Mouse (Mus musculus): ENCODE results near the gene Zfp428. TPM values are rescaled to one million over a fixed set of nuclear protein-coding genes. Genes with fewer than 3 reads are reported as not detected.

Zfp428 gene
- total and polyA plus RNA-seq, 3 experiments = 11.1 to 20.4 (median 15.1) TPM

DNA sequence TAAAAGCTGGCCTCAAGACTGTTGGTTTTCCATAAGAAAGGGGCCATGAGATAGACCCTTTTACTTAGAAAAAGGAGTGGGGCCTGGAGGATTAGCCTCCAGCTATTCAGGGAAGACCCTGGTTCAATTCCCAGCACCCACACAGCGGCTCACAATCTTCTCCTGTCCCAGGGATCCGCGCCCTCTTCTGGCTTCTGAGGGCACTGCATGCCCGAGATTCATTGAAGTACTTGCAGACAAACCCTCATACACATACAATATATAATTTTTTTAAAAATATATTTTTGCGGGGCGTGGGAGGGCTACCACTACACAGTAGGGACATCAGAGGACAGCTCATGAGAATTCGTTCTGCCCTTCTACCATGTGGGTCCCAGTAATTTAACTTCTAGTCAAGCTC, 5.9 kb upstream of the Zfp428 start:
- dilution Hi-C loops (cut with MboI; ENCODE audit: extremely low pct_ligation_motif_present, extremely low pct_unique_long_range_greater_than_20kb, low sequenced_read_pairs) = no loop called here
- no peak for DNase-seq (ENCODE audit: extremely low read depth)
- Histone ChIP-seq H3K4me3 (replicated peaks in 1 of 3; ENCODE audit: low read depth in 2 of 3, low read length in 2 of 3, poor library complexity in 1 of 3) (no peak overlapping the region), H3K9ac (ENCODE audit: insufficient read depth, low read depth) (no peak overlapping the region), H3K4me2 (ENCODE audit: insufficient read depth, low read depth, poor library complexity, severe bottlenecking) (no peak overlapping the region), H3K36me3 (replicated peaks in 1 of 2; ENCODE audit: control insufficient read depth in 1 of 2, insufficient read depth in 1 of 2, low read length in 1 of 2) (peaks cover 0 to 2% of the 10 kb centered on the region in 2 experiments), H3K27ac (ENCODE audit: insufficient read depth, low read depth) (no peak overlapping the region), H3K9me3 (replicated peaks; ENCODE audit: low read length) (peaks cover 10% of the 10 kb centered on the region), H3K79me2 (replicated peaks; ENCODE audit: control insufficient read depth, extremely low read depth, insufficient read depth, poor library complexity, severe bottlenecking) (no peaks in the 10 kb centered on the region), H3K4me1 (ENCODE audit: control insufficient read depth in 1 of 2, insufficient read depth in 2 of 2) (peaks cover 0 to 21% of the 10 kb centered on the region in 2 experiments; a peak in 2 of 4 replicates), H3K27me3 (replicated peaks) (peaks cover 9% of the 10 kb centered on the region)
- TF ChIP-seq CHD1 (IDR thresholded peaks at IDR 0.05; ENCODE audit: low read depth, low read length) (no peak), MYC (IDR thresholded peaks at IDR 0.05; ENCODE audit: low read depth, low read length) (no peak), MAFK (IDR thresholded peaks at IDR 0.05; ENCODE audit: insufficient replicate concordance, low read length) (no peak), BHLHE40 (IDR thresholded peaks at IDR 0.05; ENCODE audit: low read depth, low read length) (no peak), CTCF (conservative IDR thresholded peaks at IDR 0.05 in 1 of 2, IDR thresholded peaks at IDR 0.05 in 1 of 2; ENCODE audit: low read depth in 2 of 2, low read length in 2 of 2) (peak in 1 of 2 experiments; percentile 32; a peak in 2 of 4 replicates), PAX5 (IDR thresholded peaks at IDR 0.05; ENCODE audit: low read length) (no peak), SMC3 (IDR thresholded peaks at IDR 0.05; ENCODE audit: low read depth, low read length) (0 out of 2 replicates have a peak, but pooled peaks have one; percentile 4), HCFC1 (IDR thresholded peaks at IDR 0.05; ENCODE audit: low read depth, low read length) (no peak), ZNF384 (IDR thresholded peaks at IDR 0.05; ENCODE audit: low read depth, low read length) (no peak), POLR2AphosphoS2 (IDR thresholded peaks at IDR 0.05; ENCODE audit: low read depth, low read length) (no peak)
- in situ Hi-C loops (cut with MboI; ENCODE audit: low pct_ligation_motif_present, low pct_unique_long_range_greater_than_20kb, low sequenced_read_pairs) = no loop called here

DNA sequence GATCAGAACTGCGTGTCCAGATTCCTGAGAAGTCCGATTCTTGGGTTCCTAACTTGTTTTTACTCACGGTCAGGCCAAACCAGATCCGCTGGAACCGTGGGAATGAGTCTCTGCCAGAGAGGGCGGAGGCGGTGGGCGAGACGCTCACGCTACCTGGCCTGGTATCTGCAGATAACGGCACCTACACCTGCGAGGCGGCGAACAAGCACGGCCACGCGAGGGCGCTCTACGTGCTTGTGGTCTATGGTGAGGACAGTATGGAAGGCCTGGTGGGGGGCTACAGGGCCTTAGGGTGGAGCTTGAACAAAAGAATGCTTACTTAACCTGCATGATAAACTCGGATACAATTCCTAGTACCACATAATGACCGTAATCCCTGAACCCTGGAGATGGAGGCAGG, 5.3 kb upstream of the Zfp428 start:
- TF ChIP-seq MAZ (IDR thresholded peaks at IDR 0.05; ENCODE audit: low read depth, low read length) = no peak
- TF ChIP-seq ZMIZ1 (IDR thresholded peaks at IDR 0.05; ENCODE audit: low read depth, low read length) = no peak
- no peak for TF ChIP-seq SMC3 (IDR thresholded peaks at IDR 0.05; ENCODE audit: low read depth, low read length)
- no peak for TF ChIP-seq HCFC1 (IDR thresholded peaks at IDR 0.05; ENCODE audit: low read depth, low read length)
- no peak for TF ChIP-seq SIN3A (IDR thresholded peaks at IDR 0.05; ENCODE audit: low read length)
- TF ChIP-seq POLR2A (IDR thresholded peaks at IDR 0.05; ENCODE audit: low read depth, low read length) = no peak
- no peak for TF ChIP-seq ELF1 (IDR thresholded peaks at IDR 0.05; ENCODE audit: low read depth, low read length)
- TF ChIP-seq NRF1 (IDR thresholded peaks at IDR 0.05; ENCODE audit: low read depth, low read length) = no peak
- no peak for TF ChIP-seq POLR2AphosphoS2 (IDR thresholded peaks at IDR 0.05; ENCODE audit: low read depth, low read length)
- no peak for TF ChIP-seq MYC (IDR thresholded peaks at IDR 0.05; ENCODE audit: low read depth, low read length)
- TF ChIP-seq JUND (conservative IDR thresholded peaks at IDR 0.05; ENCODE audit: low read depth, low read length) = no peak
- no peak for TF ChIP-seq CHD2 (IDR thresholded peaks at IDR 0.05; ENCODE audit: low read length)
- TF ChIP-seq CHD1 (IDR thresholded peaks at IDR 0.05; ENCODE audit: low read depth, low read length) = no peak
- no peak for TF ChIP-seq ZNF384 (IDR thresholded peaks at IDR 0.05; ENCODE audit: low read depth, low read length)
- TF ChIP-seq ZKSCAN1 (IDR thresholded peaks at IDR 0.05; ENCODE audit: borderline replicate concordance, low read depth, low read length) = no peak
- TF ChIP-seq RCOR1 (conservative IDR thresholded peaks at IDR 0.05; ENCODE audit: low read depth, low read length) = no peak
- no peak for TF ChIP-seq ZC3H11A (IDR thresholded peaks at IDR 0.05; ENCODE audit: low read depth, low read length)
- TF ChIP-seq BHLHE40 (IDR thresholded peaks at IDR 0.05; ENCODE audit: low read depth, low read length) = no peak
- peaks cover 0 to 27% of the 10 kb centered on the region in 2 experiments; a peak in 2 of 4 replicates for H3K4me1 ChIP-seq (ENCODE audit: control insufficient read depth in 1 of 2, insufficient read depth in 2 of 2)
- dilution Hi-C loops (cut with MboI; ENCODE audit: extremely low pct_ligation_motif_present, extremely low pct_unique_long_range_greater_than_20kb, low sequenced_read_pairs) = no loop called here
- no peak overlapping the region for H3K27ac ChIP-seq (ENCODE audit: insufficient read depth, low read depth)
- H3K27me3 ChIP-seq (replicated peaks) = peaks cover 9% of the 10 kb centered on the region
- no peak overlapping the region for H3K4me2 ChIP-seq (ENCODE audit: insufficient read depth, low read depth, poor library complexity, severe bottlenecking)
- peaks cover 10% of the 10 kb centered on the region for H3K9me3 ChIP-seq (replicated peaks; ENCODE audit: low read length)
- peaks cover 0 to 3% of the 10 kb centered on the region in 2 experiments for H3K36me3 ChIP-seq (replicated peaks in 1 of 2; ENCODE audit: control insufficient read depth in 1 of 2, insufficient read depth in 1 of 2, low read length in 1 of 2)
- DNase-seq (ENCODE audit: extremely low read depth) = no peak
- H3K4me3 ChIP-seq (replicated peaks in 1 of 3; ENCODE audit: low read depth in 2 of 3, low read length in 2 of 3, poor library complexity in 1 of 3) = no peak overlapping the region
- H3K79me2 ChIP-seq (replicated peaks; ENCODE audit: control insufficient read depth, extremely low read depth, insufficient read depth, poor library complexity, severe bottlenecking) = 0 out of 2 replicates have a peak, but pooled peaks cover 2% of the 10 kb centered on the region
- no peak overlapping the region for H3K9ac ChIP-seq (ENCODE audit: insufficient read depth, low read depth)
- in situ Hi-C loops (cut with MboI; ENCODE audit: low pct_ligation_motif_present, low pct_unique_long_range_greater_than_20kb, low sequenced_read_pairs) = no loop called here
